Mouse (Mus musculus): Measurements from ENCODE around the gene 4930404N11Rik.

4930404N11Rik gene

DNA sequence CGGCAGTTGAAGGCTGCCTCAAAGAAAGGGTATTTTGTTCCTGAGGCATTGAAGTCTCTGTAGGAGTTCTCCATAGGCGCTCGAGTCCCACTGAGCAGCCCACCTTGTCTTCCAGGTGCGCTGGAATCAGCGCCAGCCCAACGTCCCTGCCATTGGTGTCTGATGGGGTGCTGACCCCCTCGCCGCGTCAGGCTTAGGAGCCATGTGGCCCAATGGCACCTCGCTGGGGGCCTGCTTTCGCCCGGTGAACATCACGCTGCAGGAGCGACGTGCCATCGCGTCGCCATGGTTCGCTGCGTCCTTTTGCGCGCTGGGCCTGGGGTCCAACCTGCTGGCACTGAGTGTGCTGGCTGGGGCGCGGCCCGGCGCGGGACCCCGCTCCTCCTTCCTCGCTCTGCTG lies 33.3 kb downstream of the 4930404N11Rik start:
- in situ Hi-C loops (cut with MboI, MseI) = no loop called here

DNA sequence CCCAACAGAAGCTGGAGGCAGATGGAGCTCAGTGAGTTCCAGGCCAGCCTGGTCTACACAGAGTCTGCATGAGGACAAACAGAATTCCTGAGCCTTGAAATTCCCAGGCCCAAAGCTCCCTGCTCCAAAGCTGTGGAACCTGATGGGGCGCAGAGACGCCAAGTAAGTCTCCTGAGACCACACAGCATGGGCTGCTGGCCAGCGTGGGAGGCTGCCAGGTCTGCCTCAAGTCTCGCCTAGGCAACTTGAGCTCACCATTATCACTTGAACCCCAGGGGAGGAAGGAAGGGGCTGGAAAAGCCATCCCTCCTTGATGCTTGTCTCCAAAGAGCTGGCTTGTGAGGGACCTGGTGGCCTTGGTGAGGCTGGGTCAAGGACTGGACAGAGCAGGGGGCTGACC lies 35.6 kb downstream of the 4930404N11Rik start:
- in situ Hi-C loops (cut with MboI, MseI) = no loop called here

DNA sequence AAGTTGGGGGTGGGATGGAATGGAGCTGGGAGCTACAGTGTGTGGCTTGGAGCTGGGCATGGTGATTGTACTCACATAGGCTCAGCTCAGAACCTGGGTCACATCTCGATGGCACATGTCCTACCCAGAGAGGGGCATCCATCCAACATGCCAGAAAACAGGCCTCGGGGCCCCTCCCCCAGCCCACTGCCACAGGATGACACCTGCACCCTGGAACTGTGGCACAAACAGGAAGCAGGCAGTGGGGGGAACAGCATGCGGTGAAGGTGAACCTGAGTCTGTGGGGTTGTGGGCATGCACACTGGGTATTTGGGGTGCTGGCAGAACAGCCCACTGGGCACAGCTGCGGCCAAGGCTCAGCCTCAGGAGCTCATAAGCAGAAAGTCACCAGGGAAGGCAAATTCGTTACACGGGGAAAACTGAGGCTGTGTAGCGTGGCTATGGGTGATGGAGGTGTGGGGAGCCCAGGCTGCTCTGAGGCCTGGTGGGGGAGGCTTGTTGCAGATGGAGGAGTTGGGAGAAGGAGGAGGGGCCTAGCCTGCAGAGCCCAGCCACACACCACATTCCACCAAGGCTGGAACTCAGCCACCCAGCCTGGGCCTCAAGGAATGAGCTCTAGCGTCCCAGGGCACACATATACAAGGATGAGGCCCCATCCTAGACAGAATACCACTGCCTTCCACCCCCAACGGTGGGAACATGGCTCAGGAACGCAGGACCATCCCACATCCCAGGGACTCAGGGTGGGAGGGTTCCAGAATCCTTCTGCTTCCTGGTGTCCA lies 36.2 kb downstream of the 4930404N11Rik start:
- in situ Hi-C loops (cut with MboI, MseI) = no loop called here

DNA sequence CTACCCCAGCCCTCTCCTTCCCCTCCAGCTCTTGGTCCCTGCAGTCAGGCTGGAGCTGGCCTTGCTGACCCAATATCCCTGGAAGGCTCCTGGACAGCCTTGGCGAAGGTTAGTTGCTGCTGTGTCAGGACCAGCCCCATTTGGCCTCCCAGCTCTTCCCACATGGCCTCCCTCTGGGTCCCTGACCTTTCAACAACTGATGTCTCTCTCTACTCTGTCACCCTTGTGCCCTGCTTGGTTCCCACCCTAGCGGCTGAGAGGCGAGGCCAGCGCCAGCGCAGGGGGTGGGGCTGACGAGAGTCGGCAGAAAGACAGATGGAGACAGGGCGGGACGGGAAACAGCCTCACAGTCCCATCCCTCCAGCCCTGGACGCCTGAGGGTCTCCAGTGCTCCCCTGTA lies 37.2 kb downstream of the 4930404N11Rik start, which contains the start of gene Tbxa2r:
Gene Tbxa2r (plus strand): TSS at position 346 of the 400 bp plus-strand sequence.
- in situ Hi-C loops (cut with MboI, MseI) = no loop called here

GRCm38 (mm10) chr10:81327959-81328358 lies 37.7 kb downstream of the 4930404N11Rik start:
- in situ Hi-C loops (cut with MboI, MseI) = no loop called here

- in situ Hi-C loops (cut with MboI, MseI) = no loop called here
Observed at GRCm38 (mm10) chr10:81326858-81327257, 38.8 kb downstream of the 4930404N11Rik start.

- in situ Hi-C loops (cut with MboI, MseI) = no loop called here
Observed at GRCm38 (mm10) chr10:81325781-81326180, 39.8 kb downstream of the 4930404N11Rik start.

DNA sequence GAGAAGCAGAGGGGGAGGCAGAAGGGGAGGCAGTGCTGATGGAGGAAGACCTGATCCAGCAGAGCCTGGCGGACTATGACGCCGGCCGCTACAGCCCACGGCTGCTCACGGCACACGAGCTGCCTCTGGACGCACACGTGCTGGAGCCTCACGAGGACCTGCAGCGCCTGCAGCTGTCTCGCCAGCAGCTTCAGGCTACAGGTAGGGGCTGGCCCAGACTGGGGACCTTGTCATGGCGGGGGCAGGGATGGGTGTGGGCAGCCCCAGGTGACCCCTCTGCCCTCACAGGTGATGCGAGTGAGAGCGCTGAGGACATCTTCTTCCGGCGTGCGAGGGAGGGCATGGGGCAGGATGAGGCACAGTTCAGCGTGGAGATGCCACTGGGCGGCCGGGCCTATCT lies 40.4 kb downstream of the 4930404N11Rik start:
- in situ Hi-C loops (cut with MboI, MseI) = no loop called here

DNA sequence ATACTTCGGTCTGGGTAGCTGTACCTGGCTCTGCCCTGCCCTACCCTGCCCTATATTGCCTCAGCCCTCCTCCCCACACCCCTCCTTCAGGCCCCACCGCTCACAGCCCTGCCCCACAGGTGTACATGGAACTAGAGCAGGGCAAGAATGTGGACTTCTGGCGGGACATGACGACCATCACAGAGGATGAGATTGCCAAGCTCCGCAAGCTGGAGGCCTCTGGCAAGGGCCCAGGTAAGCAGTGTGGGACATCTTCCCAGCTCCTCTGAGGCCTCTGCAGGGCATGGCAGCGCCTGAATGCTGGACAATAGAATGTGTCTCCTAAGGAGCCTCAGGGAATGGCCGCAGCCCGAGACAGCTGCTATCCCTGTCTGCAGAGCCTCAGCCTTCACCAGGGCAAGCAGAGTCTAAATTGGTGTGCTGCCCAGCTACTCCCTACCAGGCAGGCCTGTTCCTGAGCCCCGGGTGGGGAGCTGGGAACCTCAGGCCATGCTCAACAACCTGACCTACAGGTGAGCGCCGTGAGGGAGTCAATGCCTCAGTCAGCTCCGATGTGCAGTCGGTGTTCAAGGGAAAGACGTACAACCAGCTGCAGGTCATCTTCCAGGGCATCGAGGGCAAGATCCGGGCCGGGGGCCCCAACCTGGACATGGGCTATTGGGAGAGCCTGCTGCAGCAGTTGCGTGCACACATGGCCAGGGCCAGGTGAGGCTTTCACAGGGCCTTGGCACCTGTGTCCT lies 41.7 kb downstream of the 4930404N11Rik start:
- in situ Hi-C loops (cut with MboI, MseI) = no loop called here

GRCm38 (mm10) chr10:81323141-81323775 lies 42.4 kb downstream of the 4930404N11Rik start:
- in situ Hi-C loops (cut with MboI, MseI) = no loop called here

DNA sequence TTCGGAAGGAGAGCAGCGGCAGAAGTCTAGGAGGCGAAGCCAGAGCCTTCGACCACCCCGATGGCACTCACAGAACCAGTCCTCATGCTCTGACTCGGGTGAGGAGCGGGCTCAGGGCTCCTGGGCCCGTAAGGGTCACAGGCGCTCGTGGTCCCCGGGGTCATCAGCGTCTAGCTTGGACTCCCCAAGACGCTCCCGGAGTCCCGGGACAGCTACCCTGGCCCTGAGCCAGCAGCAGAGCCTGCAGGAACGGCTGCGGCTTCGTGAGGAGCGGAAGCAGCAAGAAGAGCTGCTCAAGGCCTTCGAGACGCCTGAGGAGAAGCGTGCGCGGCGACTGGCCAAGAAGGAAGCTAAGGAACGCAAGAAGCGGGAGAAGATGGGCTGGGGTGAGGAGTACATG lies 43.2 kb downstream of the 4930404N11Rik start:
- in situ Hi-C loops (cut with MboI, MseI) = no loop called here

DNA sequence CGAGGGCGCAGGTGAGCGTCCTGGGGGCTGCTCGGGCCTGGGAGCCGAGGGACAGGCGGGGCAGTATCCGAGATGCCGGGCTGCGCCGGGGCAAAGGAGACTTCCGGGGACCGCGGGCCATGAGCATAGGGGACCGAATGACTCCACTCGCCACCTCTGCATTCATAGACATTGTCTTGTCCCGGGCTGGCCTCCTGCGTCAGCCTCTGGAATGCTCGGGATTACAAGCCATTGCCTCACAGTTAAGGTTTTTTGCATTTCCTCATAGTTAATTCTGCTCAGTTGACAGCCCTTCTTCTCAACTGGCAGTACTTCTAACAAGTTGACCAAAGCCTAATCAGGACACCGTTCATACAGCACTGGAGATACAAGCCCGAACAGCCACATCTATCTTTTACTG lies 44.2 kb downstream of the 4930404N11Rik start:
- in situ Hi-C loops (cut with MboI, MseI) = no loop called here

DNA sequence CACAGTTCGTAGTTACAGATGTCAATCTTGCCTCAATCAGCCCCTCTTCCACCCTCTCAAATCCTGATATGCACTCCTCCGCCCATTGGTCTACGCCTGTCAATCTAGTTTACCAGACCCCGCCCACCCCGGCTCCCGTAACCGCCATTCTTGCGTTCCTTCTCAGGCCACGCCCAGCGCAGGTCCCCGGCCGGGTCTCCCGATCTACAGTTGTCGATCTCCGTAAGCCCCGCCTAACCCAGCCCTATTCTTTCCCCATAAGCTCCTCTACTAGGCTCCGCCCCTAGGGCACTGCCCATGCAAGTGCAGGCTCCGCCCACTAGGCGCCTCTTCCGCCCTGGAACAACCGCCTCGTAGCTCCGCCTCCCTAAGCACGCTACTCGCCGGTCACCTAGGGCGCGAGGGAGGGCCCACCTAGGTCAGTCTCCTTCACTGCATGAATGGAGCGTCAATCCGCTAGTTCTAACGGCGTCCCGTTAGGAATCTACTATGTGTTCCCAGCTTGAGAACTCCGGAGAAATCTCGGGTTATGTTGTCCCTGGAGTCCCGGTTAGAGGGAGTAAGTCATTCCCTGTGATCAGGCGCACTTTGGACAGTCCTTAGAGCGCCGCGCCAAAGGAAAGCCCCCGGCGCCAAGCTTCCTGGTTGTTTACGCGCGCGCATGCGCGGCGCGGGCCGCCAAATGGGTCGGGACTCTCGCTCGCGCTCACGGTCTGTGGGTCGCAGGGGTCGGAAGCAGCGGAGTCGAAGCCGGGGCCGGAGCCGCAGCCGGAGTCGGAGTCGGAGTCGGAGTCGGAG lies 44.9 kb downstream of the 4930404N11Rik start, which contains the start of gene Cactin:
Gene Cactin (plus strand): TSS at position 554 of the 798 bp plus-strand sequence.
- in situ Hi-C loops (cut with MboI, MseI) = no loop called here

GRCm38 (mm10) chr10:81319741-81320549 lies 45.7 kb downstream of the 4930404N11Rik start:
- in situ Hi-C loops (cut with MboI, MseI) = no loop called here

DNA sequence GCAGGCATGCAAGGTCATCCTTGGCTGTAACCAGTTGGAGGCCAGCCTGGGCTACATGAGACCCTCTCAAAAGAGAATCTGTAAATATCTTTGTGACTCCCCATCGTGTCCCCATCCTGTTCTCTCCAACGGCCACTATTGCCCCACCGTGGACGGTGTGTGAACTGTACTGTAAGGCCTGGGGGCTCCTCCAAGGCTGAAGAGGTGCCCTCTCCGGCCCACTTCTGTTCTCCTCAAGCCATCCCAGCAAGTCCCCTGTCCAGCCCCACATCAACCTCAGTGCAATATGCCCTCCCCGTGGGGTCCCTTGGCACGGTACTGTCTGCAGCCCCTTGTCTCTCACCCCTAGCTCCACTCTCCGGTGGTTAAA lies 46.3 kb downstream of the 4930404N11Rik start:
- in situ Hi-C loops (cut with MboI, MseI) = no loop called here

- in situ Hi-C loops (cut with MboI, MseI) = no loop called here
Observed at GRCm38 (mm10) chr10:81318589-81319329, 46.9 kb downstream of the 4930404N11Rik start.

GRCm38 (mm10) chr10:81317273-81317672 lies 48.3 kb downstream of the 4930404N11Rik start:
- in situ Hi-C loops (cut with MboI, MseI) = no loop called here

DNA sequence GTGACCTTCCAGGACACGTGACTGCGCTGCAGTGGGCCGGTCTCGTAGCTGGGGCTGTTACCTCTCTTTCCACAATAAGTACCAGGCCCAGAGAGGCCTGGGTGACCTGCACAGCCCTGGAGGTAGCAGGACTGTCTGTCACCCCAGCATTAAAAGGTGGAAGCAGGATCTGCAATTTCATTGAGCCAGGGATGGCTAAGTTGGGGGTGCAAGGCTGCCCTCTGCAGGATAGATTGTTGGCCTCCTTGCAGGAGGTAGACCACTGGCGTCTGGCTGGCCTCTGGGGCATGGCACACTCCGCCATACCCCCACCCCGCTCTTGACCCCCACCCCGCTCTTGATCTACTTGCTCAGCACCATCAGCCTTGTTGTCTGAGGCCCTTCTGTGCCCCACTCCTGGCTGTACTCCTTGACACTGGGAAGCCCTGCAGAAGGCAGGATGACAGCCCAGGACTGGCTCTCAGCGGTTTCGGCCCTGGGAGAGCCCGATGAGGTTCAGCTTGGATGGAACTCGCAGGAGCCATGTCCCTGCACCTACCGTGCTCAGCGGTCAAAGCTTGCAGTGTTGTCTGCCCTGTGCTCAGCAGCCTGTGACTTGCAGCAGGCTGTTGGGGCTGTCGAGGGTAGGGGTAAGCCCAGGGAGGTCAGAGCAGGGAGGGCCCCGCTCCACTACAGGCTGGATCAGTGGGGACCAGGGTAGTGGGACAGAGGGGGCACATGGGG lies 49.1 kb downstream of the 4930404N11Rik start:
- in situ Hi-C loops (cut with MboI, MseI) = no loop called here

- in situ Hi-C loops (cut with MboI, MseI) = no loop called here
Observed at GRCm38 (mm10) chr10:81315587-81315986, 50.0 kb downstream of the 4930404N11Rik start.

All from T-helper 1 cell (primary cell).